Mouse (Mus musculus) liver, embryonic 14.5 days (tissue): ENCODE data around the gene BC003965.

Source experiments
- CTCF ChIP-seq: IDR thresholded peaks from 2 replicates; pipeline ENCODE4 v1.5.1; 2016; ENCODE audit warnings: antibody characterized with exemption, low read depth, control low read depth
- EP300 ChIP-seq: IDR thresholded peaks from 2 replicates; pipeline ENCODE4 v1.6.1; 2016; ENCODE audit warnings: antibody characterized with exemption, low read depth

DNA sequence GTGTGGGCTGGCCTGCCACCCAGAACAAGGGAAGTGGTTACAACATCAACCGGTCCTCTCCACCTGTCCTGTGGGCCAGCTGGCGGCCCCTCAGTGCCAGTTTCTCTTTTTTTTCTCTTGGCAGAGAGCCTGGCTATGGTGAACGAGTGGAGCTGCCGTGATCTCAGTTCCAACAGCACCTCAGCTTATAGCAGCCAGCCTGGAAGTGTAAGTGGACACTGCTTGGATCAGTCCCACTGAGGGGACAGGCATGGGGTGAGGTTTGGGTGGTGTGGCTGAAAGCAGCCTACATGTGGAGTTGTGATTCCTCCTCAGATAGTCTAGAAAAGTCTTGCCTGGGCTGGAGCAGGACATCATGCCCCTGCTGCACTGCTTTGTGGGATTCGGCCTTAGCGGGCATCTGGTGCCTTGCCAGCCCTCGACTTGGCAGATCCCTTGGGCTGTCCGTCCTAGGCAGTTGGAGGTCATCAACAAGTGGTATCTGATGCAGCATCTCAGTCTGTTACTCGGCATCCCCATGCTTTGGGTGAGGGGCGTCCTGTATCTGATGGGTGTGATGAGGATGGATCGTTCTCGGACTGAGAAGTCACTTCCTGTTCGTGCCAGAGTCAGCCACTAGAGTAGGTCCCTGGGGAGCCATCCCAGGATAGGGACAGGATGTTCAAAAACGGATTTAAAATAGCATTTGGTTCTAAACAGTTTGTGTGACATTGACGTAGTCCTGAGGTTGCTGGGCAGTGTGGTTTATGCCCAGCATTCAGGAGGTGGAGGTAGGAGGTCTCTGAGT is 26.5 kb downstream of the BC003965 start:
- TF ChIP-seq CTCF (no peak), EP300 (no peak)
